Mouse (Mus musculus) neural tube, embryonic 11.5 days (tissue): ENCODE data around the gene Gm9958. TPM values are rescaled to one million over a fixed set of nuclear protein-coding genes. Genes with fewer than 3 reads are reported as not detected.

Source experiments
- ATAC-seq: fragments of 200-750 bp; cut with Nextera tagmentation; 2 replicates; pipeline ENCODE4 v1.8.0; 2017; ENCODE audit warnings: moderate number of reproducible peaks, mild to moderate bottlenecking, moderate TSS enrichment, moderate library complexity; ENCODE audit not compliant: insufficient read depth, low FRiP score, low TSS enrichment
- DNase-seq: peaks from one replicate; pipeline ENCODE4 v3.0.0-alpha.2; 2015; ENCODE audit warnings: low spot score
- H3K27ac ChIP-seq: fragments of 300-500 bp; sonication (generic); 2 replicates; pipeline ENCODE4 v1.5.1; 2014; ENCODE audit warnings: low read depth, mild to moderate bottlenecking, low read length
- H3K27me3 ChIP-seq: fragments of 300-500 bp; sonication (generic); 2 replicates; pipeline ENCODE4 v1.6.1; 2014; ENCODE audit warnings: mild to moderate bottlenecking, low read length, mixed read lengths; ENCODE audit not compliant: control insufficient read depth, insufficient read depth
- H3K36me3 ChIP-seq: fragments of 300-500 bp; sonication (generic); 2 replicates; pipeline ENCODE4 v1.6.1; 2014; ENCODE audit warnings: mild to moderate bottlenecking, low read length, moderate library complexity, mixed read lengths; ENCODE audit not compliant: control insufficient read depth, insufficient read depth
- H3K4me1 ChIP-seq: fragments of 300-500 bp; sonication (generic); 2 replicates; pipeline ENCODE4 v1.6.1; 2014; ENCODE audit warnings: low read length, mixed read lengths; ENCODE audit not compliant: control insufficient read depth, insufficient read depth
- H3K4me2 ChIP-seq: fragments of 300-500 bp; sonication (generic); 2 replicates; pipeline ENCODE4 v1.6.1; 2014; ENCODE audit warnings: low read depth, mild to moderate bottlenecking, moderate library complexity
- H3K4me3 ChIP-seq: fragments of 300-500 bp; sonication (generic); 2 replicates; pipeline ENCODE4 v1.5.1; 2014; ENCODE audit warnings: low read depth, low read length
- H3K9ac ChIP-seq: fragments of 300-500 bp; sonication (generic); 2 replicates; pipeline ENCODE4 v1.6.1; 2014; ENCODE audit warnings: mild to moderate bottlenecking, low read length
- H3K9me3 ChIP-seq: fragments of 300-500 bp; sonication (generic); 2 replicates; pipeline ENCODE4 v1.6.1; 2016; ENCODE audit warnings: low read length; ENCODE audit not compliant: control insufficient read depth
- WGBS: fragments of 180-500 bp; shearing (Covaris S2); extraction: QIAGEN DNeasy Blood & Tissue Kit; methylation state at CpG from one replicate; pipeline ENCODE4 v1.1.7; 2014; 5-methylcytosine and 5-hydroxymethylcytosine counted together
- polyA plus RNA-seq: library from polyadenylated mRNA; unstranded; fragments of >200 nt; fragmentation: Nextera tagmentation; extraction: Ambion mirVana; gene quantifications from 2 replicates; pipeline ENCODE4 v1.2.1, GENCODE M21; 2014

Gm9958 gene
- polyA plus RNA-seq = 5.5 and 6.4 TPM in 2 replicates

DNA sequence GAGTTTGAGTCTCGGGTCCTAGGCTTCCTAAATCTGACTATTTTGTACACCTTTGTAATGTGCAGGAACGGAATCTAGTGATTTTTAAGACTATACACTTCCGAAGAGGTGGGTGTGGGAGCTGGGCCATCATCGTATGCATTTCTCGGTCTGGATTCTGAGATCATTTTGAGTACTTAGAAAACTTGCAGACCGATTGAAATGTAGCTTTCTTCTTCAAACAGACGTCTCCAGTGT is at the start of gene Gm9958:
Gene Gm9958 (plus strand): TSS at position 138 of the 237 bp plus-strand sequence.
- peak within 1 kb of the TSS; percentile 98 for H3K27ac ChIP-seq
- H3K9me3 ChIP-seq = no peaks in the 10 kb centered on the region
- peaks cover 14% of the 10 kb centered on the region for H3K4me1 ChIP-seq
- DNase-seq (no peak), ATAC-seq (no peak)
- H3K9ac ChIP-seq = peak within 1 kb of the TSS; percentile 96
- H3K27me3 ChIP-seq = no peaks in the 10 kb centered on the region
- WGBS = 4% methylated on average over 7 of the region's 7 CpGs
- peak within 1 kb of the TSS; percentile 91 for H3K4me3 ChIP-seq
- H3K36me3 ChIP-seq = no peaks in the 10 kb centered on the region
- peak within 1 kb of the TSS; percentile 60 for H3K4me2 ChIP-seq

DNA sequence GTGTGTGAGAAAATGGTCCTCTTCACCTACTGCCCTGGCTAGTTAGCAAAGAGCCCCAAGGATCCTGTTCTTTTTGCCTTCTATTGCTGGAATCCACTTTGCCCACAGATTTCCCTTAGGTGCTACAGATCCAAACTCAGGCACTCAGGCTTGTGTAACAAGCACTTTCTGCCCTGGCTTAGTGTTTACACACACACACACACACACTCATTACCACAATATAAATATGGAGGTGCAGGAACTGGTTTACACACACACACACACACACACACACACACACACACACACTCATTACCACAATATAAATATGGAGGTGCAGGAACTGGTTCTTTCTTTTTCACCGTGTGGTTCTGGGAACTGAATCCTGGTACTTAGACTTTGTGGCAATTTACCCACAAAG is 35.9 kb upstream of the Gm9958 start:
- Histone ChIP-seq H3K27ac (no peak overlapping the region), H3K4me3 (no peak overlapping the region), H3K9me3 (no peaks in the 10 kb centered on the region), H3K4me2 (no peak overlapping the region), H3K4me1 (no peaks in the 10 kb centered on the region), H3K9ac (no peak overlapping the region), H3K27me3 (no peaks in the 10 kb centered on the region), H3K36me3 (no peaks in the 10 kb centered on the region)
- no peak for ATAC-seq
- no peak for DNase-seq
- WGBS = 91% methylated on average over 1 of the region's 1 CpGs

DNA sequence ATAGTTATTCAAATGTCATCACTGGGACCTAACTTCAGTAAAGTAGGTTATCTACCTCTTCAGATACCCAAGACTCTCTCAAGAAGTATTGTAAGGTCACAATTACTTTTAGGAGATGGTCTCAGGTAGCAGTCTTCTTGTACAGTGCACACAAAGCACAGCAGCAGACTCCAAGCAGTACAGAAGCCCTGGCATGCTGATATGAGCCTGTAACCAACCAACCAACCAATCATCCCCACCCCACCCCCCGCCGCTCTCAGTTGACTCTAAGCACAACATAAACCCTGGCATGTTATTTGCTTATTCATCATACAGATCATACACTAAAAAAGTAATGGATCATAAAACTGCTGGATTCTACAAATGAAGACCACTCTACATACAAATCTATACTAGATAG is 34.5 kb upstream of the Gm9958 start:
- ATAC-seq = no peak
- Histone ChIP-seq H3K9ac (no peak overlapping the region), H3K4me2 (no peak overlapping the region), H3K36me3 (no peaks in the 10 kb centered on the region), H3K27me3 (no peaks in the 10 kb centered on the region), H3K27ac (no peak overlapping the region), H3K9me3 (no peaks in the 10 kb centered on the region), H3K4me3 (no peak overlapping the region), H3K4me1 (no peaks in the 10 kb centered on the region)
- DNase-seq = no peak
- 90% methylated on average over 2 of the region's 2 CpGs for WGBS

DNA sequence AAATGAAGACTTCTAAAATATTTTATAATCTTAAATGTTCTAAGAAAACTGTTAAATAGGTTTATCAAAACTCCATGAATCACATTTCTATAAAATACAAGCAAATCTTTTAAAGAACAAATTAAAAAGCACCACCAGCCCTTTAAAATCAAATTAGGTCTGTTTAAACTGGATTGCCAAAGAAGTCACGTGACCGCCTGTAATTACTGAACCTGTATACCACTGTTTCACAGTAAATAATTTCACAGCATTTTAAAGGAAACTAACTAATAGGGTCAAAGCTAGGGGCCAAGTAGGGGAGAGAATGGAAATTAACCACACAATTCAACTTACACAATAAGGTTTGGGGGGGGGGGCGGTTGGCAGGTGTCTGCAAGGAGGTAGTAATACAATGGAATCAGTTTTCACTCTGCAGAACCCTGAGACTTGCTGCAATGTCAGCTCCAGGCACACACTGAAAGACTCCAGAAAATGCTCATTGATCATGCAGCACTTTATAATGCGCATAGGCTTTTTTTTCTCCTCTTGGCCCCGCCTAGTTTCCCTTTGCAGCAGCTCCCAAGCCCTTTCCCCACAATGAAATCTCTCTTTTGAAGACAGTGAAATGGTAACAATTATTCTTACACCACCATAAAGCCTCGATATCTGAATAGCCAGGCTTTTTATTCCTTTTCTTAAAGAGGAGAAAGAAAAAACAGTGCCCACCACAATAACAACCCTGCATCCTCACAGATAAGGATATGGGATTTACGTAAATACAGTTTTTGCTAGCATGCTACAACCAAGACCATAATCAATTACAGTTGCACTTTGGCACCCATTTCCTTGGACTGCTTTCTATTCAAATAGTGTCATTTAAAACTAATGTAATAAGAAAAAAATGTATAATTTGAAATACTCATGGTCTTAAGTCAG is 28.6 kb upstream of the Gm9958 start:
- no peaks in the 10 kb centered on the region for H3K27me3 ChIP-seq
- ATAC-seq = peak; percentile 75; the same call in 1 of the 2 replicates
- 47% methylated on average over 7 of the region's 7 CpGs for WGBS
- H3K9ac ChIP-seq = no peak overlapping the region
- H3K4me1 ChIP-seq = no peaks in the 10 kb centered on the region; the same call in 1 of the 2 replicates
- no peak overlapping the region for H3K4me3 ChIP-seq
- H3K4me2 ChIP-seq = no peak overlapping the region
- peak; percentile 22 for DNase-seq
- no peaks in the 10 kb centered on the region for H3K36me3 ChIP-seq
- H3K9me3 ChIP-seq = no peaks in the 10 kb centered on the region
- H3K27ac ChIP-seq = no peak overlapping the region

DNA sequence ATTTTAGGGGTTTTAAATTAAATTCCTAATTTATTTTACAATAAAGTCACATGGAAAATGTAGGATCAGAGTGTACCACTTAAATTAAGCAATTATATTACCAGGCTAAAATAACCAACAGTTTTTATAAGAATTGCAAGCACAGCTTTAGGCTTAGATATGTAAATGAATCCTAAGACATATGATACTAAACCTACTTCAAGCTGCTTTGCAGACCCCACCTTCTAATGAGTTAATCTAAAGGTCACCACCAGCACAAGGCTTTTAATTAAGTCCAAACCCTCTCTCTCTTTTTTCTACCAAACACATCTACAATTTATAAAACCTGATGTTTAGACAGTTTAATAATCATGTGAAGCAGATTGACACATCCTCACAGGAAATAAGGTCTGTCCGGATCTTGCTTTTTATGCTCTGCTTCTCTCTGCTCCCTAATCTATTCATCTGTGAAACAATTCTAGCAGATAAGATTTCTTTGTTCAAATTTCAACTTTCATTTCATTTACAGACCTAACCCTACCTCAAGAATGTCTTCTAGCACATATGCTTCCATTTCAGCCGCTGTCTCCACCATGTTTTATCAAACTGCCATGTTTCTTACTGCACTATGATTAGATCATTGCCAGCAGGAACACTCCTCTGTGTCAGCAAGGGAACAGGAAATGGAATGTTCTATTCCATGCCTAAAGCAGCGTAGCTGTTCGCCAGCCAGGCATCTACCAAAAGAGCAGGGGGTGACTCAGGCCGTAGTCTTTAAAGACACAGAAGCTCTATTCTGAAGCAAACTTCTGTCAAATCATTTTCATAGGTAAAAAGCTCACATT is 27.7 kb upstream of the Gm9958 start:
- peak overlapping the region; percentile 24 for H3K4me2 ChIP-seq
- no peak overlapping the region for H3K9ac ChIP-seq
- DNase-seq (peak; percentile 49), ATAC-seq (0 out of 2 replicates have a peak, but pooled peaks have one; percentile 56)
- no peaks in the 10 kb centered on the region for H3K9me3 ChIP-seq
- H3K4me1 ChIP-seq = no peaks in the 10 kb centered on the region; the same call in 1 of the 2 replicates
- WGBS = 33% methylated on average over 5 of the region's 5 CpGs
- no peaks in the 10 kb centered on the region for H3K36me3 ChIP-seq
- no peaks in the 10 kb centered on the region for H3K27me3 ChIP-seq
- H3K4me3 ChIP-seq = peak overlapping the region; percentile 23
- H3K27ac ChIP-seq = peak overlapping the region; percentile 5; the same call in 1 of the 2 replicates

DNA sequence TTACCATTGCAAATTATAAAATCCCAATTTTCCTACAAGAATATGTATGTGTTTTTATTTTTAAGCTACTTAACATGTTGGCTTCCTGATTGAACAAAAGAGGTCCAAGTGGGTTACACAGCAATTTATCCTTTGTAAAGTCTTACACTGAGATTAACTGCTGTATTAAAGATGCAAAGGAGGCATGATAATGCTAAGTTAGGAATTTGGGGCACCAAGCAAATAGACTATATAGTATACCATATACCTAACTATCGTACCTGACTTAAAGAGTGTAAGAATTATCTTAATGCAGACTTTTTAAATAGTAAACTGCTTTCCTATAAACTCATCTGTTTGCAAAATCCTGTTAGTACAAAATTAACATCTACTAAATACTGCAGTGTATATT is 27.1 kb upstream of the Gm9958 start:
- Histone ChIP-seq H3K9ac (no peak overlapping the region), H3K4me1 (no peaks in the 10 kb centered on the region; the same call in 1 of the 2 replicates), H3K36me3 (no peaks in the 10 kb centered on the region), H3K27ac (no peak overlapping the region), H3K4me2 (no peak overlapping the region), H3K9me3 (no peaks in the 10 kb centered on the region), H3K4me3 (no peak overlapping the region), H3K27me3 (no peaks in the 10 kb centered on the region)
- WGBS = 83% methylated on average over 1 of the region's 1 CpGs
- ATAC-seq (no peak), DNase-seq (no peak)

DNA sequence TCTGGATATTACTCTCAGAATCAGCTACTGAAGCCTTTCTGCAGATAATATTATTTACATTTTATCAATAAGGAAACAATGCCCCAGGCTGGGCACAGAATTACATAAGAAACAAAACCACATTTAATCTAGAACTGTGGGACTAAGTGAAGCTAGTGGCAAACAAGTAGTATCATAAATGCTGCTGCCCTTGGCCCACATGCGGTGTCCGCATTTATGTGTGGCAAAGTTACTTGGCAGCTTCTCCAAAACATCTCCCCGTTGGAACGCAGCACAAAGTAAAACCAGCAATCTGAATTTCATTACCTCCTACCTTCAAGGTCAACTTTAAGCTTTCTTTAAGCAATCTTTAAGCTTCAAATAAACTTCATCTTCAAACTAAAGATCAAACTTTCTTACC is 26.2 kb upstream of the Gm9958 start:
- no peaks in the 10 kb centered on the region; the same call in 1 of the 2 replicates for H3K4me1 ChIP-seq
- no peak for ATAC-seq
- no peaks in the 10 kb centered on the region for H3K27me3 ChIP-seq
- no peak overlapping the region for H3K9ac ChIP-seq
- H3K27ac ChIP-seq = no peak overlapping the region
- no peaks in the 10 kb centered on the region for H3K36me3 ChIP-seq
- WGBS = 84% methylated on average over 4 of the region's 4 CpGs
- no peaks in the 10 kb centered on the region for H3K9me3 ChIP-seq
- no peak overlapping the region for H3K4me3 ChIP-seq
- no peak for DNase-seq
- no peak overlapping the region for H3K4me2 ChIP-seq

DNA sequence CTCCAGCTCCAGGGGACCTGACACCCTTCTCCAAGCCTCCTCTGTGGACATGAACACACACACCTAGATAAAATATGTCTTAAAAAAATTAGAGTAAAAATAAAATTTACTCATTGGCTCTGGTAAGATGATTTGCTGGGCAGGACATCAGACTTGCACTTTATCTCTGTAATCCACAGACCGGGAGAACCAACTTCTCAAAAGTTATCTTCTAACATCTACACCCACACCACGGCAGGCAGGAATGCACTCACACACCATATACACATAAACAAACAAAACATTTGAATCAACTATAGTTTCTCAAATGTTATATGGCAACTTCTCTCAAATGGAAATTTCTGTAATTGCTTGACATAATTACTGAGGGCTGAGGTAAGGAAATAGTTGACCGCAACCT is 20.1 kb upstream of the Gm9958 start:
- no peaks in the 10 kb centered on the region for H3K9me3 ChIP-seq
- no peak for DNase-seq
- H3K4me2 ChIP-seq = no peak overlapping the region
- H3K36me3 ChIP-seq = no peaks in the 10 kb centered on the region
- no peak for ATAC-seq
- H3K4me3 ChIP-seq = no peak overlapping the region
- H3K27ac ChIP-seq = no peak overlapping the region
- H3K27me3 ChIP-seq = no peaks in the 10 kb centered on the region
- WGBS = 92% methylated on average over 3 of the region's 3 CpGs
- H3K9ac ChIP-seq = no peak overlapping the region
- H3K4me1 ChIP-seq = no peaks in the 10 kb centered on the region
